Mouse (Mus musculus) megakaryocyte, embryonic 14.5 days (primary cell): ENCODE measurements around the gene Rps7.

Experiments used
- FLI1 ChIP-seq: IDR thresholded peaks from 2 replicates; pipeline ENCODE4 v1.6.1; 2012; ENCODE audit warnings: low read length, inconsistent platforms, mixed read lengths
- GATA1 ChIP-seq: IDR thresholded peaks from 3 replicates; pipeline ENCODE4 v1.6.1; 2012; ENCODE audit warnings: mixed read lengths, low read length, inconsistent platforms, borderline replicate concordance

DNA sequence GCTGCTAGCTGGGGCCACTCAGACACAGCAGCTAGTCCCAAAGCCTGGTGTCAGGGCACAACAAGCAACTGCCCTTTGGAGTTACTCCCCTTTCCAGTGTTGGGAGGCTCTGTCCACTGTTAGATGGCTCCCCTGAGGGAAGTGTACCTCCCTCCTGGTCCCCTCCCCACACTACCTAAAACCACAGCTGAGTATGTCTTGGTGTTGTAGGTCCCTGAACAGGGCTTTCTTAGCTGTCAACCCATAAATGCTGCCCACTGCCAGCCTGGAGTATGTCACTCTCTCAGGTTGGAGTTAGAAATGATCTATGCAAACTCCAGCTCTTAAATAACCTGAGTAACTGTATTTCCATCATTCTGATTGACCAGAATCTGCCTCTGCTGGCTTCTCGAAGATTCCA is 13.1 kb downstream of the Rps7 start:
- TF ChIP-seq GATA1 (no peak), FLI1 (no peak)
